Mouse (Mus musculus) cerebellum, postnatal 25 days (tissue): ENCODE data around the gene Cdk19.
"Not testable (repeated sequence)": the region's sequence is repeated elsewhere in the genome, so short reads cannot be mapped to it uniquely, and the experiment has no call there.

ENCODE experiments used
- DNase-seq, 2 experiments: peaks; one replicate each; pipeline ENCODE4 v3.0.0; 2021; ENCODE audit warnings: mixed read lengths in 2 of 2

Cdk19 gene

DNA sequence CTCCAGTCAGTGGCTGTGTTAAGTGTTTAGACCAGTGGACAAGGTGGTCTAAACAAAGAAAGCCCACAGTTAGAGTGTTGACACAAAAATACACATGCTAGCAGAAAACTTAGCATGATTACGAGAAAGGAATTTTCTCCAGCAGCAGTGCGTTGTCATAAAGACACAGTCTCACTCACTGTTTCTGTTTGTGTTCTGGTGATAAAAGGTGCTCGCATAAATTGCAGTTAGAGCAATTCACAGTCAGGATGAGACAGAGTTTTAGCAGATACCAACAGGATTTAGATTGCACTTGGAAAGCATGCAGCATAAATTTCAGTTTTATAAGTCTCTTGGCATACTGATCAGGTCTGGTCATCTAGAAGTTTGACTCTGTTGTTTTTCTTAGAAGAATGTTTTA lies 59.5 kb downstream of the Cdk19 start:
- no peak for DNase-seq

DNA sequence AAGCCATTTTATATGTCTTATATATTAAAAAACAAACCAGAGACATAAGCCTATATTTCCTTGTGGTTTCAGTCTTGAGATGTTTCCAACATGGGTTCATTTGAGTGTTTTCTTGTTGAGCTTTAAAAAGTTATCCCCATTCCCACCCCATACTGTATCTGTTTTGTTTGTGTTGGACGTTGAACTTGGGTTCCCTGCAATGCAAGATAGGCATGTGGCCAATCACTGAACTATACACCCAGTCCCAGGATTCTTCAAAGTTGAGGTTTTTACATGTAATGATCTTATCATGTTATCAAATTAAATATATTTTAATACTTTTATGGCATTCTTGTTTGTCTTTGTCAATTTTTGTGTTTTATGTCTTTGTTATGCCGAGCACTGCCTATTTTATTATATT lies 60.0 kb downstream of the Cdk19 start:
- no peak for DNase-seq

DNA sequence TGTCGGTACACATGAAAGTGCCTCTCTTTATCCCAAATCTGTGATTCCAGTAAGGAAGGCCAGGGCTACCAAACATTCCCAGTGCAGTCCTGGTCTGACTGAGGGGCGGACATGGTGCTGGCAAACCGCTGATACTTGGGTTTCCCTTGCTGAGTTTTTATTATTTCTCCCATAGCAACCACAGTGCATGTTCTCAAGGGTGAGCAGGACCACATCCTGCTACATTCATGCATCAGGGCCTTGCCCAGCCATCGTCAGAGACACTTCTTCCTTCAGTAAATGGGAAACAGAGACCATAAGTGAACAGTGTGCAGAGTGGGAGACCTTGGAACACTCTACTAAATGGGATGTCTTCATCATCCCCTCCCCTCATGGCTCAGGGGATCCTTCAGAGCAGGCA lies 60.9 kb downstream of the Cdk19 start:
- no peak for DNase-seq

DNA sequence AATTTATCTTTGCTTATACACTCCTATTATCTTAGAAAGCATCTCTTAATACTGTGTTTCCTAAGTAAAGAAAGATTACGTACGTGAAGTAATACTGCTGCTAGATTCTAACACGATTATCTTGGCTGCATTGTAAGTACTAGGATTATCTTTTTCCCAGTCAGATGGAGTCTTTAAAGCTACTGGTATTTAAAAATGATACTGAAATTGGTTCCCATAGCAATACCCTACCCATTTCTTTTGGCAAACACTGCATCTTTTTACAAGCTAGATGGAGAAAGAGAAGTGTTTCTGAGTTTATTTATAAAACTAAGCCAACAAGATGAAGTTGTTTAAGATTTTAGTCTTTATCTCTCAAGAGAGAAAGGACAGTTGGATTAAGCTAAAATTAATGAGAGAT lies 67.3 kb downstream of the Cdk19 start:
- no peak for DNase-seq

DNA sequence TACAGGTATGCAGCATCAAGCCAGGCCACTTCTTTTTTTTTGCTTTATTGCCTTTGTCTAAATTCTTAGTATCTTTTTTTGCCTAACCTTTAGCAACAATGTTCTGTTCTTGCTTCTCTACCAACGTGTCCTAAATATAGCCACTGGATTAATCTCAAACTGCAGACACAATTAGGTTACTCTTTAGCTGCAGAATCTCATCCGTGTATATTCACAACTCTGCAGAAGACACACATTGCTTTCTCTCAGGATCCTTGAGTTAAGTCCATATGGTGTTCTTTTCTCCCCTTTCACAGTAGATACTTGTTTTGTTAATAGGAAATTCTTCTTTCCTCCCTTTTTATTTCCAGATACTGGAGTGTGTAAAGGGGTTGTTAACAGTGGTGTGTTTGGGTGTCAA lies 70.0 kb downstream of the Cdk19 start:
- no peak for DNase-seq

DNA sequence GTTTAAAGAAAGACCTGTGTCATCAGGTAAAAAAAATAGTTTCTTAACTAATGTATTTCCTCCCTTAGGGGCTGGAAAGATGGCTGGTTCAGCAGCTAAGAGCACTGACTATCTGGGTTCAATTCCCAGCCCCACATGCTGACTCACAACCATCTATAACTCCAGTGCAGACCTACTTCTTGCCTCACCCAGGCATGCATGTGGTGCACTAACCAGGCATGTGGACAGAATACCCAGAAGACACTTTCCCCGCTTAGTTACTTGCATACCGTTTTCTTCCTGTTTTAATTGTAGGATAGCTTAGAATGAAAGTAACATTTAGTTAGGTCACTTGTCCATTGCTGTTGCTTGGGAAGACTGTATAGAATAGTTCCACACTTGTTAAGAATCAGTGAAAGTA lies 72.0 kb downstream of the Cdk19 start:
- DNase-seq, result no peak

DNA sequence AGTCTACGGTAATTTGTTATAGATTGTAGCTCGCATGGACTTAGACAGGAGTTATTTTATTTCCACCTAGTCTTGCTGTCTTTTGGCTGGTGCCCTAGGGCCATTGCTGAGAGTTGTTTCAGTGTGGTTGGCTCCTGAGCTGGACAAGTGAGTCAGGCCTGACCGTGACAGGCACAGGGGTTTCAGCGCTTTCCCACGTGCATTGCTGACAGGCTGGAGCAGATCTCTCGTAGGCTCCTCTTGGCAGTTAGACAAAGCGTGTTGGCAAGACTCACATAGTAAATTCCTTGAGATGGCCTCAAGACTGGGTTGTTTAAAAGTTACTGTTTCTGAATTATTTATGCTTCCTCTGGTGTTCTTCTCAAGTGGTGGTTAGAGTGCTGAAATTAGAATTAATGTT lies 77.6 kb downstream of the Cdk19 start:
- DNase-seq, result peak; percentile 64 to 75

DNA sequence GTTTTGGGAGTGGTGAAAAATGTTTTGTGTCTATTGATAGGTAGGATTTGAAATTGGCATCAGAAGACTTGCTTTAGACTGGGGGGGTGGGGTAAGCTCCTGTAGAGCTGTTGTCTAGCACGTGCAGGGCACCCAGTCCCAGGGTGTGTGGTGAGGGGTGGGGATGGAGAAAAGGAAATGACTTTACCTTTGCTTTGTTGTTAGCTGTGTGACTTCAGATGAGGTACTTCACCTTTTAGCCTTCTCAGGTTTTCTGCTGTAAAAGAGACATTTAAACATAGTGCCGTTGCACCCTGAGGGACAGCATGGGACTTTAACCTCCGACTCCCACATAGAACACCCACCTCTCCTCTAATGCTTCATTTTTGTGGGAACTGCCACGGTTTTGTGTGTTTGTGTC lies 80.5 kb downstream of the Cdk19 start:
- DNase-seq, result no peak

DNA sequence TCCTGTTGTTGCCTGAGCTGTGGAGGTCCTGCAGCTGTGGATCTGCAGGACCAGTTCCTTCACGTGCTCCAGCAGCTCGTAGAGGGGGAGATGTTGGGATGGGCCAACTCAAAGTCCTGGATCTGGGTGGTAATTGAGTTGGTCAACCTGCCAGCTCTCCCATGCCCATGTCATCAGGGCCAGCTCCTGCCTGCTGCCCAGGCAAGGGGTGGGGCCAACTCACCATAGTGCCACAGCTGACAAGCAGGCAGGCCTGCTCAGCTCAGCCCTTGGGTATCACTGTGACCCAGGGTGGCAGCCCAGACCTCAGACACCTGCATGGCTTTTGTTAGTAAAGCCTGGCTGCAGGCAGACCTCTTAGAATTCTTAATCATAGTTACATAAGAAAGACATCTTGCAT lies 81.3 kb downstream of the Cdk19 start:
- DNase-seq, result peak in 1 of 2 experiments; percentile 32

DNA sequence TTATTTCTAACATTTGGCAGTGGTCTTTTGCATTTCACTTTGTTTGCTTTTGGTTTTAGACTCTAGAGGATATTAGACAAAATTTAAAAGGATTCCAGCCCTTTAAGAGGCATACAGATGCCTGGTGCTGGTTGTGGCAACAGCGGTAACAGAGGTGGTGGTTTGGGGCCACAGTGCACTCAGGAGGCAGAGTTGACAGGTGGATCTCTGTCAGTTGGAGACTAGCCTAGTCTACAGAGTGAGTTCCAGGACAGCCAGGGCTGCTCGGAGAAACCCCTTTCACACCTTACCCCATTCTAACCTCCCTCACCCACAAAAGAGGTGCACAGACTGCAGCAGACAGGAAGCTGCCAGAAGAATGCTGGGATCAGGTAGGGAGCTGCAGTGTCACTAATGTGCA lies 82.4 kb downstream of the Cdk19 start:
- DNase-seq, result no peak

DNA sequence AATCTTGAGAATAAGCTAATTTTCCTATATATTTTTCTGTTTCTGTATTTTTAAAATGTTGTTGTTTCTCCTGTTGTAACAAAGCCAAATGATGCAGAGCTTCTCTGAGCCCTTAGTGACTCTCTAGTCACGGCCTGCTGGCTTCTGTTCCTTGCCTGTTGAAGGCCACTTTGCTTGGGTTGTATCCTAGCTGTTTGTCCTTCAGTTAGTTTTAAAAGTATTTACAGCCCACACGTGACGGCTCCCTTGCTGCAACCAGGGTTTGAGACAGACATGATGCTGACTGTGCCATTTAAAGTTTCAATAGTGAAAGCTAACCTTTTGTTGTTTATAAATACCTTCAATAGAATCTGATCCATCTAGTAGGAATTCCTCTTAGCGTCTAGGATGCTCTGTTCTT lies 83.3 kb downstream of the Cdk19 start:
- DNase-seq, result no peak

DNA sequence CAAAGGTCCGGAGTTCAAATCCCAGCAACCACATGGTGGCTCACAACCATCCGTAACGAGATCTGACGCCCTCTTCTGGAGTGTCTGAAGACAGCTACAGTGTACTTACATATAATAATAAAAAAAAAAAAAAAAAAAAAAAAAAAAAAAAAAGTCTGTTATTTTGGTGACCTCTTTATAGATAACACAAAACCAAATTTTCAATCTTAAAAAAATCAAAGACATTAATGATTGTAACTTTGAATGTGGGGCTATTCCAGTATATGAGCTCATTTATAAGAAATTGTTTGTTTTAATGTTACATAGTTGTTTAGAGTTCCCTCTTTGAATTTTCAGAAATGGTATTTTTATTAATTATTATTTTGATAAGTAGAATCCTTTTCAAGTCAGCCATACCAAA lies 85.1 kb downstream of the Cdk19 start:
- not testable (repeated sequence) for DNase-seq

DNA sequence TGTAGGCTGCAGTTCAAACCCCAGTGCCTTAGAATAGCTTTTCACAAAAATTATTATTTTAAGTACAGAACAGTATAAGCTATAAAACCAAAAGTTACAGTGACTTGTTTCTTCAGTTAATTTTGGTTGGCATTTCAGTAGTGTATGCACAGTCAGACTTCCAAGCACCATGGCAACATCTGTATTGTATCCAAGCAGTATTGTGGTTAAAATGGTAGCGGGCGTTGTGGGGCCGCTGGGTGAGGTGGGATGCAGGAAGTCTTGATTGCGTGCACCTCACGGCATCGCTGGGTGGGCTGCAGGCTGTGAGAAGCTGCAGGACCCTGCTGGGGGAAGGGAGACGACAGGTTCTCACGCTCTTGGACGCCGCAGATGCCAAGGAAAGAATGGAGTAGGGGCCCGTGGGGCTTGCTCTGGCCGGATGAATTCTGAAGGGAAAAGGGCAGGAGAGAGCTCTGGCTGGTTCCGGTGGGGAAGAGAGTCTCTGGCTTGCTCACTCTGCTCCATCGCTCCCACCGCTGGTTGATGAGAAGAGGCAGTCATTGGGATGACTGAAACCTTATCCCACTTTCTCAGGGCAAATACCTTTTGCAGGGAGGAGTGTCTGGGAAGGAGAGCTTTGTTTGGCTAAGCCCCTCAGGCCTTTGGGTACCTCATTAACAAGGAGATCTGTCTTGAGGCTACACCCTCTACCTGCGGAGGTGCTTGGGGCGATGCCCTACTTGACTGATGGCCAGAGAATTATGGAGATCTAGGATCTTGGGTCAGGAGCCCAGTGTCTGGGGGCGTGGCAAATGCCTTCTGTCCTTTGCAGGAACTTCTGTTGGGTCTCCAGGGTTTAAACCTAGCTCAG lies 86.1 kb downstream of the Cdk19 start:
- no peak for DNase-seq

DNA sequence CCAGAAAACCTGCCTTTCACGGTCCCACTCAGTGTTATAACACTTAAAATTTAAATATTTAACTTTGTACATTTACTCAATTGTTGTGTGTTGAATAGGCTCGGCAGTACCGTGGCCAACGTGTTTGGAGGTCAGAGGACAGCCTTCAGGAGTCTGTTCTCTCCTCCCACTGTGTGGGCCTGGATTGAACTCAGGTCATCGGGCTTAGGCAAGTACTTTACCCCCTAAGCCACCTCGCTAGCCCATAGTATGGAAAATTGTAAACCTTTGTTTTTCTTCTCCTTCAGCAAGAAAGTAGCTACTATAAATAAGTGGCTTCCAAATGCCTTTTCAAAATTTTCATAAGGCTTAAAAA lies 86.7 kb downstream of the Cdk19 start:
- DNase-seq, result no peak

DNA sequence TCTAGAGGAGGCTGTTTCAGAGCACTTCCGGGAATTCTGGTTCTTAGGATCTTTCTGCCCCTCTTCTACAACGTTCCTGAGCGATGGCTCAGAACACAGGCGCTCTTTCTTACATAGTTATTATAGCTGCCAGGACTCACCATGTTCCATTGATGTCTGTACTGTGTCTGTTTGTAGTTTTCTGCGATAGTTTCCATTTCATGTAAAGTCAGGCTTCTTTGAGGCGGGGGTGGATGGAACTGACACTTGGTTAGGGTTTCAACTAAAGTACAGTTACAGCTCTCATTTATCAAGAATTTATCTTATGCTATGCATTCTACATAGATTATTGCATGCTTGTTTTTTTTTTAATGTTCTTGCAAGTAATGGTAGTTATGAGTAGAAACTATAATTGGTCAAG lies 89.3 kb downstream of the Cdk19 start:
- no peak for DNase-seq

DNA sequence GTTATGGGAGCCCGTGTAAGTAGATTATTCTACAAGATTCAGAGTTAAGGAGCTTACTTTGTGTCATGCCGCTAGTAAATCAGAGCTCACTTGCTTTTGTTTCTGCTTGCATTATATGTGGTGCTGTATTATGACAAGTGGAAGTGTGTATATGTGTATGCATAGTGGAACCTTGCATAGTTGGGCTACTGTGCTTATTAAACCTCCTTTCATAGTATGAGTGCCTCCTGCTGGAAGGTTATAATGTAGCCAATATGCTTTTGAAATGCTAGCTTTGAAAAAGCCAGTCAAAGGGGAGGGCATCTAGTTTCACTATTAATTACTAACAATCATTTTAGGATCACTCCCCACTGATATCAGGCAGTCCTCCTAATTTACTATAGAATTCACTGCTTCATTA lies 89.7 kb downstream of the Cdk19 start:
- DNase-seq, result no peak

DNA sequence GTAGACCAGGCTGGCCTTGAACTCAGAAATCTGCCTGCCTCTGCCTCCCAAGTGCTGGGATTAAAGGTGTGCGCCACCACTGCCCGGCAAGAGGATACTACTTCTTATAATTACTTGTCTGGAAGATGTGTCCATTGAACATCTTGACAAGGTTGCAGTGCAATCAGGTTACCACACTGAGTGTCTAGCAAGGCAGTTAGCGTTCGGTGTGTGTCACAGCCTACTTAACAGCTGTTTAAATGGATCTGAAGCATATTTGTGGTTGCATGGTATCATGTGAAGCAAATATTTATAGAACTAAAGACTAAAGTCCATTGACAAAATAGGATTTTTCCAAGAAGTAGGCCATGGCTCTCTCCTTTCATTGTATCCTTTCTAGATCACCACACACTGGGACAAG lies 90.8 kb downstream of the Cdk19 start:
- DNase-seq, result no peak

DNA sequence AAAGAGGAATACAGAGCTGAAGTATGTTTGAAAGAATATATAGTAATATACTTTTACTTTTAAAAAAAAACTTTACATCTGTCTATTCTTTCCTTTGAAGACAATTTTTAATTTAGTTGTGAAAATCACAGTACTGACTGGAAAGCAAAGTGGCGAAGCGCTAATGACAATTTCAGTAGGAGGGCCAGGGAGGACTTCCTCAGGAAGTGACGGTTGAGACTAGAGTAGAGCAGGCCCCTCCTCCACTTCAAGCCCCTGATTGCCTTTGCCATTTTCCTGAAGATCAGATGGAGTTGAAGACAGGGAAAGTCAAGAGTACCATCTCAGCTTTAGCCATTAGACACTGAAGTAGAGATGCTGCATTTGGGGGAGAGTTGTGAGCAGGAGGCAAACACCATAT lies 92.6 kb downstream of the Cdk19 start:
- no peak for DNase-seq

DNA sequence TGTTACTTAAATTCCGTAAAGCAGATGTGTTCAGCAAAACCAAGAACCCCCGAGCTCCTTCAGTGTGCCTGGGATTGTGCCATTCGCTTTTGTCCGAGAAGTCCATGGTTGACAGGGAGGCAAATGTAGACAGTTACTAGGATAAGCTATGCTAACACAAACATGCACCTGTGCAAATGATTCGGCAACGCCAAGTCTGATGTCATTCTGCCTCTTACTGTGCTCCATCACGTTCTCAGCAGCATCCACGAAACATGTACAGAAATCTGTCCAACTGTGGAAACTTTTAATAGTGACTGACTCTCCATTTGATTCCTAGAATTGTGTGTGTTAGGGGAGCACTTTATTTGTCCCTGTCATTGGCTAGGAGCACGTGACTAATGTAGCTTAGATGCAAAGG lies 93.0 kb downstream of the Cdk19 start:
- DNase-seq, result peak in 1 of 2 experiments; percentile 29

DNA sequence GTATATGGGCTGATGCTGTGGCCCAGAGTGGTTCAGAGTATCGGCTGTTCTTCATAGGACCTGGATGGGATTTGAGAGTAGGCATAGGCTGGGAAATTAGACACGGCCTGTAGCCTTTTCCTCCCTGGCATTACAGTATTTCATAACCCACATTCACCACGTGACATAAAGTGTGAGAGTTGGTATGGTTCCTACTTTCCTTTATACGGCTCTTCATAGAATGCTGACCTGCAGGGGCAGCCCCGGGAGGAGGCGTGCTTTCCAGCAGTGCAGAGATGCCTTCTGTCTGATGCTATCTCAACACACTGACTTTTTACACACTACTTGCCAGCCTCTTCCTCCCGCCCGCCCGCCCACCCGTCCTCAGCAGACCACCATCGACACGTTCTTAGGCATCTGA lies 96.0 kb downstream of the Cdk19 start:
- no peak for DNase-seq

DNA sequence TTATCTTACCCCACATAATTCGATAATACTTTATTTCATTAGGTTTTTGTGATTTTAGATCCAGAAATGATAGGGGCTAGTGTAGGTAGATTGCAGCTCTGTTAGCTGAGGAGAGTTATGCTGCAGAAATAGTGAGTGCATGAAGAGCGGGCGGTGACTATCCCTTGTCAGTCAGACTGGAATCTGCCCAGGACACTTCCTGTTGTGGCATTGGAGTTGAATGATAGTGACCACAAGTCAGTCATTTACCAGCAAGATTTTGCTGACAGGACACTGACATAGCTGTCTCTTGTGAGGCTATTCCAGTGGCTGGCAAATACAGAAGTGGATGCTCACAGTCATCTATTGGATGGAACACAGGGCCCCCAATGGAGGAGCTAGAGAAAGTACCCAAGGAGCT lies 97.8 kb downstream of the Cdk19 start:
- DNase-seq, result no peak

DNA sequence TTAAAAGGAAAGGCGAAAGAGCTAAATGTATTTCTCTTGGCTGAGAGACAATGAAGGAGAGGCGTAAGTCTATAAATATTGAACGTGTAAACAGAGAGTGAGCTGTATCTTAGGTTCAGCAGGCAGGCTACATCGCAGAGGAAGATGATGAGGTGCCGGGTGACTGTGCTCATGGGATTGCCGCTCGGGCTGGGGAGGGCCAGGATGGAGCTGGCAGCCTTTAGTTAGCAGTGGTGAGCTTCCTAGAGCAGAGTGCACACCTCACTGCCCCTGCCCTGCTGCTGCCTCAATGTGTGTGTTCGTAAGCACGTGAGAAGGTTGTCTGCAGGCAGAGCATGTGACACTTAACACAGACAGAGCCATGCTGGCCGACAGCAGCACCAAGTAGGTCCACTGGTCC lies 101.4 kb downstream of the Cdk19 start:
- DNase-seq, result no peak

DNA sequence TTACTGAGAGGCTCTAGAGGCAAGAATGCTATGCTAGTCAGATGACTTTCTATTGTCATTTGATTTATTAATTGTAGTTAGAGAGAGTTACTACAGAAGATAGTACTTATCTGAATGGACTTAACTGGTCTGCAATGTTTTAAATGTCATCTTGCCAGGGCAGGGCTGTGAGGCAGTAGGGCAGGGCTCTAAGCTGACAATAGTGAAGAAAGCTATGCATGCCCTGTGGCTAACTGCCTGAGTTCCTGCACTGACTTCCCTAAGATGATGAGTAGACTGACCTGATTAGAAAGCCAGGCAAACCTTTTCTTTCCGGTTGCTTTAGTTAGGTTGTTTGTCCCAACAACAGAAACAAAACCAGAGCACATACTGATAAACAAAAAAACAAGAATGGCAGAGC lies 102.7 kb downstream of the Cdk19 start:
- no peak for DNase-seq

DNA sequence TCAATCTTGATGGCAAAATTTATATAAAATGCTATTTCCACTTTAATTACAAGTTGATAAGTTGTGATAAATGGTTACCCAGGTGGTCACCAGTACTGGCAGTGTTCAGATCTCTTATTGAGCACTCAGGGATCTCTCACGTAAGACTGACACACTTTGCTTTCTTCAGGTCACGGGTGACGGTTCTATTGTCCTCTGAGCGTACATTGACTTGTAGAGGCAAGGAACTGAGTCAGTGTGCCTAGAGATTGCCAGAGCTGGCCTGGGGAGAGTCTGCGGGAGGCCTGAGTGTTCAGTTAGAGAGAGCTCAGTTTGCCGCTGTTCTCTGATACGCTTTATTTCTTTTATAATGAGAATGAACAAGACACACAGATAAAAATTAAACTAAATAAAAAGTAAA lies 104.0 kb downstream of the Cdk19 start:
- DNase-seq, result no peak

DNA sequence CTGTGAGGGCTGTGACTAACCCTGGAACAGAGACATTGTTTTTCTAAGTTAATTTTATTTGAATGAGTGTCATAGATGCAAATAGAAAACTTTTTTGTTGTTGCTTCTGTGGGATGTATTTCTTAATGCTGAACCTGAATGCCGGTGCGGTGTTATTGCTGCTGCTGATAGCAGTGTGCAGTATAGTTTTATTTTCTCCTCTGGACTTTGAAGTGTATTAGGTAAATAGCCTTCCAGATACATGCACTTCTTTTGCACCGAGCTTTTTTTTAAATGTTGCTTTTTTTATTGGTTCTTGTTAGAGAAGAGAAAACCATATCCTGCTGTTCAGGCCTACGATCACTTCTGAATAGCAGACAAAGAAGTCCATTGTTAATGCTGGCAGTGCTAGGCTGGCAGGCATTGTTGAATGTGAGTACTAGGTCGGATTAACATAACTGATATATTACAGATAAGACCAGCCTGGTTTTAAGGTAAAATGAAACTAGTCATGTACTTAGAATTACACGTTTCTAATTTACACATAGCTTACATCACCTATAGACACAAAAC lies 104.5 kb downstream of the Cdk19 start:
- no peak for DNase-seq
